Mouse (Mus musculus) hindbrain, embryonic 16.5 days (tissue): Measurements from ENCODE around the gene Ccr8. TPM values are rescaled to one million over a fixed set of nuclear protein-coding genes. Genes with fewer than 3 reads are reported as not detected.

Source experiments
- ATAC-seq: fragments of 200-750 bp; cut with Nextera tagmentation; 2 replicates; pipeline ENCODE4 v1.8.0; 2017; ENCODE audit warnings: moderate TSS enrichment, moderate library complexity
- H3K27ac ChIP-seq: fragments of 300-500 bp; sonication (generic); 2 replicates; pipeline ENCODE4 v1.5.1; 2014; ENCODE audit warnings: low read depth, mild to moderate bottlenecking, control low read depth, low read length, moderate library complexity
- H3K27me3 ChIP-seq: fragments of 300-500 bp; sonication (generic); replicated peaks from 2 replicates; pipeline ENCODE4 v1.6.1; 2014; ENCODE audit warnings: low read length; ENCODE audit not compliant: control insufficient read depth, insufficient read depth
- H3K36me3 ChIP-seq: fragments of 300-500 bp; sonication (generic); 2 replicates; pipeline ENCODE4 v1.6.1; 2014; ENCODE audit warnings: mild to moderate bottlenecking, low read length, moderate library complexity, mixed read lengths; ENCODE audit not compliant: control insufficient read depth, insufficient read depth
- H3K4me1 ChIP-seq: fragments of 300-500 bp; sonication (generic); 2 replicates; pipeline ENCODE4 v1.6.1; 2014; ENCODE audit warnings: low read depth, low read length; ENCODE audit not compliant: control insufficient read depth, insufficient read depth
- H3K4me2 ChIP-seq: fragments of 300-500 bp; sonication (generic); 2 replicates; pipeline ENCODE4 v1.6.1; 2014; ENCODE audit warnings: mild to moderate bottlenecking, low read length, control low read depth, moderate library complexity
- H3K4me3 ChIP-seq: fragments of 300-500 bp; sonication (generic); 2 replicates; pipeline ENCODE4 v1.5.1; 2014; ENCODE audit warnings: mild to moderate bottlenecking, low read length, control low read depth, moderate library complexity
- H3K9ac ChIP-seq: fragments of 300-500 bp; sonication (generic); 2 replicates; pipeline ENCODE4 v1.6.1; 2014; ENCODE audit warnings: low read depth, mild to moderate bottlenecking, control low read depth, low read length, moderate library complexity
- H3K9me3 ChIP-seq: fragments of 300-500 bp; sonication (generic); 2 replicates; pipeline ENCODE4 v1.6.1; 2014; ENCODE audit warnings: mild to moderate bottlenecking, low read length, moderate library complexity; ENCODE audit not compliant: control insufficient read depth
- whole genome bisulfite sequencing: fragments of 180-500 bp; shearing (Covaris S2); extraction: QIAGEN DNeasy Blood & Tissue Kit; methylation state at CpG from one replicate; pipeline ENCODE4 v1.1.7; 2014; 5-methylcytosine and 5-hydroxymethylcytosine counted together
- polyA plus RNA-seq: library from polyadenylated mRNA; unstranded; fragments of >200 nt; fragmentation: Nextera tagmentation; extraction: Ambion mirVana; gene quantifications from 2 replicates; pipeline ENCODE4 v1.2.1, GENCODE M21; 2015

Ccr8 gene
- polyA plus RNA-seq, 1 experiment from 2014 or later = not detected

- Histone ChIP-seq H3K4me1 (no peaks in the 10 kb centered on the region), H3K9me3 (0 out of 2 replicates have a peak, but pooled peaks cover 2% of the 10 kb centered on the region), H3K27me3 (no peaks in the 10 kb centered on the region), H3K4me2 (no peak overlapping the region), H3K4me3 (no peak overlapping the region), H3K9ac (no peak overlapping the region), H3K36me3 (no peaks in the 10 kb centered on the region), H3K27ac (no peak overlapping the region)
- 74% methylated on average over 3 of the region's 4 CpGs for WGBS
- ATAC-seq = no peak
Observed at GRCm38 (mm10) chr9:120082691-120083090, 9.2 kb upstream of the Ccr8 start.

- Histone ChIP-seq H3K36me3 (no peaks in the 10 kb centered on the region), H3K27ac (no peak overlapping the region), H3K9me3 (0 out of 2 replicates have a peak, but pooled peaks cover 2% of the 10 kb centered on the region), H3K4me2 (no peak overlapping the region), H3K4me1 (no peaks in the 10 kb centered on the region), H3K9ac (no peak overlapping the region), H3K4me3 (no peak overlapping the region), H3K27me3 (no peaks in the 10 kb centered on the region)
- 81% methylated on average over 18 of the region's 18 CpGs for WGBS
- no peak for ATAC-seq
Observed at GRCm38 (mm10) chr9:120083158-120083894, 8.6 kb upstream of the Ccr8 start.

- Histone ChIP-seq H3K9ac (no peak overlapping the region), H3K9me3 (0 out of 2 replicates have a peak, but pooled peaks cover 2% of the 10 kb centered on the region), H3K27me3 (no peaks in the 10 kb centered on the region), H3K4me2 (no peak overlapping the region), H3K27ac (no peak overlapping the region), H3K4me1 (no peaks in the 10 kb centered on the region), H3K4me3 (no peak overlapping the region), H3K36me3 (no peaks in the 10 kb centered on the region)
- no peak for ATAC-seq
- 86% methylated on average over 9 of the region's 9 CpGs for WGBS
Observed at GRCm38 (mm10) chr9:120084406-120084805, 7.5 kb upstream of the Ccr8 start.

GRCm38 (mm10) chr9:120089125-120089524 lies 2.8 kb upstream of the Ccr8 start:
- H3K4me1 ChIP-seq = no peaks in the 10 kb centered on the region
- H3K4me3 ChIP-seq = no peak overlapping the region
- ATAC-seq = no peak
- 0 out of 2 replicates have a peak, but pooled peaks cover 2% of the 10 kb centered on the region for H3K9me3 ChIP-seq
- H3K9ac ChIP-seq = no peak overlapping the region
- no peak overlapping the region for H3K4me2 ChIP-seq
- 87% methylated on average over 7 of the region's 7 CpGs for WGBS
- no peak overlapping the region for H3K27ac ChIP-seq
- no peaks in the 10 kb centered on the region for H3K36me3 ChIP-seq
- H3K27me3 ChIP-seq = no peaks in the 10 kb centered on the region

- Histone ChIP-seq H3K4me2 (no peak overlapping the region), H3K27me3 (no peaks in the 10 kb centered on the region), H3K27ac (no peak overlapping the region), H3K36me3 (no peaks in the 10 kb centered on the region), H3K9me3 (0 out of 2 replicates have a peak, but pooled peaks cover 2% of the 10 kb centered on the region), H3K4me3 (no peak overlapping the region), H3K4me1 (no peaks in the 10 kb centered on the region), H3K9ac (no peak overlapping the region)
- no peak for ATAC-seq
- WGBS = 83% methylated on average over 10 of the region's 10 CpGs
Observed at GRCm38 (mm10) chr9:120091086-120091485, 828 bp upstream of the Ccr8 start.

GRCm38 (mm10) chr9:120093701-120094100 lies 1.8 kb downstream of the Ccr8 start:
- 91% methylated on average over 13 of the region's 13 CpGs for WGBS
- no peaks in the 10 kb centered on the region for H3K4me1 ChIP-seq
- no peak overlapping the region for H3K4me2 ChIP-seq
- H3K9ac ChIP-seq = no peak overlapping the region
- no peak for ATAC-seq
- H3K27ac ChIP-seq = no peak overlapping the region
- H3K36me3 ChIP-seq = no peaks in the 10 kb centered on the region
- no peaks in the 10 kb centered on the region for H3K9me3 ChIP-seq
- H3K27me3 ChIP-seq = no peaks in the 10 kb centered on the region
- no peak overlapping the region for H3K4me3 ChIP-seq

- no peak overlapping the region for H3K9ac ChIP-seq
- no peaks in the 10 kb centered on the region for H3K27me3 ChIP-seq
- H3K4me2 ChIP-seq = no peak overlapping the region
- 80% methylated on average over 7 of the region's 7 CpGs for WGBS
- ATAC-seq = no peak
- no peaks in the 10 kb centered on the region for H3K4me1 ChIP-seq
- H3K36me3 ChIP-seq = no peaks in the 10 kb centered on the region
- H3K27ac ChIP-seq = no peak overlapping the region
- H3K9me3 ChIP-seq = no peaks in the 10 kb centered on the region
- no peak overlapping the region for H3K4me3 ChIP-seq
Observed at GRCm38 (mm10) chr9:120095886-120096285, 4.0 kb downstream of the Ccr8 start.

- Histone ChIP-seq H3K27me3 (no peaks in the 10 kb centered on the region), H3K4me3 (no peak overlapping the region), H3K4me2 (no peak overlapping the region), H3K27ac (no peak overlapping the region), H3K4me1 (no peaks in the 10 kb centered on the region), H3K36me3 (no peaks in the 10 kb centered on the region), H3K9me3 (peaks cover 4% of the 10 kb centered on the region), H3K9ac (no peak overlapping the region)
- ATAC-seq = no peak
- 19% methylated on average over 7 of the region's 7 CpGs for WGBS
Observed at GRCm38 (mm10) chr9:120098682-120099081, 6.8 kb downstream of the Ccr8 start.

GRCm38 (mm10) chr9:120099304-120099703 lies 7.4 kb downstream of the Ccr8 start:
- H3K27me3 ChIP-seq = no peaks in the 10 kb centered on the region
- 89% methylated on average over 8 of the region's 8 CpGs for WGBS
- ATAC-seq = no peak

More at GRCm38 (mm10) chr9:120099304-120099703, 7.4 kb downstream of the Ccr8 start:
- Histone ChIP-seq H3K4me1 (no peaks in the 10 kb centered on the region), H3K27ac (no peak overlapping the region), H3K4me3 (no peak overlapping the region), H3K4me2 (no peak overlapping the region), H3K9me3 (peaks cover 6% of the 10 kb centered on the region), H3K36me3 (no peaks in the 10 kb centered on the region), H3K9ac (no peak overlapping the region)
